Mouse (Mus musculus) cerebellum, postnatal 36 days (tissue): ENCODE results near the gene Atp5d.

ENCODE experiments used
- DNase-seq, 2 experiments: peaks; one replicate each; pipeline ENCODE4 v3.0.0; 2021 to 2022; ENCODE audit warnings: mixed read lengths in 2 of 2

Gene Atp5d

DNA sequence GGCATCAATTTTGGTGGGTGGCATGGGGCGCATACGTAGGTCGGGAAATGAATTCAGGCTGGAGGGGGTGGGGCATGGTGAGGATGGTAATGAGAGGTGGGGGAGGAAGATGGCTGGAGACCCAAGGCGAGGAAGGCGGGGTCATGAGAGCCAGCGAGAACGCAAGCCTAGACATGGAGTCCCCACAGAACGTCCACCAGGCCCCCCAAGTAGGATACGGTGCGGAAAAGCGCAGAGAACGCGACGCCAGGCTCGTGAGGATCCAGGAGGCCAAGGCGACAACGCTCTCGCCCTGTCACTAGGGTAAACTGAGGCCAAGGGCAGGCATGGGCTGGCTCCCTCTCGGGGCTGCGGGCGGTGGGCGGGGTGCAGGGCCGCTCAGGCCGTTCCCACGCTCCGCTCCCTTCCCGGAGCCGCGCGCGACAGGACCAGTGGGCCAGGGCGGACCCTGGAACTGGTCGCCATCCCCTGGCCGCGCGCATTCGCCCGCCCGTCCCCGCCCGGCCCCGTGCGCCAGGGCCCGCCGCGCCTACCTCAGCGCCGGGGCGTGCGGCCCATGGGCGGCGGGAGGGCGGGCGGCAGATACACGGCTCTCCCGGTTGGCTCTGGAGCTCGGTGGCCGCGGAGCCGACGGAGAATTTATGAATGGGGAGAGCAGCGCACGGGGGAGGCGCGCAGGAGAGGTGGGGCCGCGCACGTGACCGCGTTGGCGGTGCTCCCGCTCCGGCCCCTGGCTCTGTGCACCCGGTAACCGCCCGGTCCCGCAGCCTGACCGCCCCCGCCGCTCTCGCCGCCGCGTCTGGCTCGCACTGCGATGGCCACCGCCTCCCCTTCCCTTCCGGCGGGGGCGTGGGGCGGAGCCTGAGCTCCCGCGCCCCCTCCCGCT lies at the start of gene Atp5d:
Atp5d (plus strand) TSS at position 80 of the 886 bp plus-strand sequence.
- peak; percentile 75 to 80 for DNase-seq

DNA sequence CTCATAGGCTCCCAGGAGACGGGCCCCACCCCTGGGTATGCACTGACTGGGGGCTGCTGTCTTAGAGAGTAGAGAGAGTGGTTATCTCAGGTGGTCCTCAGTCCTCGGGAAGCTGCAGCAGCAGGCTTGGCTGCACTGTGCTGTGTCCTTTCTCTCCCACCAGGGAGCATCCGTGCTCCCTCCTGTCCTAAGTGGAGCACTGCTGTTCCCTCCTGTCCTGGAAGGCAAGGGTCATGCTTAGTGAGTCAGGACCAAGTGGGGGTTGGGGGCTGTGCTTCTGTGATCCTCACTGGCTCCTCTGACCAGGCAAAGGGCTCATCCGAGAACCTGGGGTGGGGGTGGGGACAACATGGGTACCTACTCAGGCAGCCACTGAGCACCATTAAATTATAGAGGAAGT lies 49.3 kb upstream of the Atp5d start:
- DNase-seq, result no peak

DNA sequence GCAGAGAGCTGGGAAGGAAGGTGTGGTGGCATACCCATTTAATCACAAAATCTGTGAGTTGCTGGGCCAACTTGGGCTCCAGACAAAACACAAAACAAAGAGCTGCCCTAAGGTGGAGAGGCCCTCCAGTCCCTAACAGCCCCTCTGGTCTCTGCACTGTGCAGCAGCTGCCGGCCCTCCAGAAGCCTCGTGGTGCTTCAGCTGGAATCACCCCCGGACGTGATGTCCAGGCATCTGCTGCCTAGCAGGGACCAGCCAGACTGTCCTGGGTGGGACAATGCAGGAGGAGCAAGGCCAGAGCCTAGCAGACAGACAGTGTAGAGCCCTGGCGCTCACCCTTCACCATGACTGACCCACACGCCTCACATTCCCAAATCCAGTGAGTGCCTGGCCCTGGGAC lies 46.9 kb upstream of the Atp5d start:
- no peak for DNase-seq

DNA sequence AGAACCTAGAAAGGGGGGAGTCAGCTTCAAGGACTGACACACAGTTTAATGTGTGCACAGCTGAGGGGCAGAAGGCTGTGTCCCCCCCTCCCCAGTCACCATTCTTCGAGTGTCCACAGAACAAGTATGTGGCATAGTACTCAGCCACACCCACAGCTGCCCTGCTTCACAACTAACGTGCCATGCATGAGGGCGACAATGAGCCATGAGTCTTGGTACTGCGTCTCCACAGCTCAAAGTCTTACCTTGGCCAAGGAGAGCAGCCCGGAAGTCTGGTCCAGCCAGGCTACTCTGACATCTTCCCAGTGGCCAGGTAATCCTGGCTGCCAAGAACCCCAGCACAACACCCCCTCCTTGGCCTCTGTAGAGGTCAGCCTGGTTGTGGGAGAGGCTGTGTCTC lies 45.7 kb upstream of the Atp5d start:
- no peak for DNase-seq

DNA sequence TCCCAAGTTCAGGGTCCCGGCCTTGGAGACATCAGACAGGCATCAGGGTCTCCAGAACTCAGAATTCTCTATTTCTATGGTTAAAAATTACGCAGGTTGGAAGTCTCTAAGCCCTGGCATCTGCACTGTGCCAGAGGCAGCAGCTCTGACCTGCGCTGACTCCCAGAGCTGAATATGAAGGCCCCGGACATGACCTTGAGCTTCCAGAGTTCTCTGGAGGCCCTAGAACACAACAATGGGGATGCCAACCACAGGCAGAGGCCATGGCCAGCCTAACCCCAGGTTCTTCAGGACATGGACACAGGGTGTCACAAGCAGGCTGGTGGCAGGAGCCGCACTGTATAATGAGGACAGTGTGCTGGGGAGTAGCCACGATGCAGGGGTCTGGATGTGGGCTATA lies 44.3 kb upstream of the Atp5d start:
- no peak for DNase-seq

DNA sequence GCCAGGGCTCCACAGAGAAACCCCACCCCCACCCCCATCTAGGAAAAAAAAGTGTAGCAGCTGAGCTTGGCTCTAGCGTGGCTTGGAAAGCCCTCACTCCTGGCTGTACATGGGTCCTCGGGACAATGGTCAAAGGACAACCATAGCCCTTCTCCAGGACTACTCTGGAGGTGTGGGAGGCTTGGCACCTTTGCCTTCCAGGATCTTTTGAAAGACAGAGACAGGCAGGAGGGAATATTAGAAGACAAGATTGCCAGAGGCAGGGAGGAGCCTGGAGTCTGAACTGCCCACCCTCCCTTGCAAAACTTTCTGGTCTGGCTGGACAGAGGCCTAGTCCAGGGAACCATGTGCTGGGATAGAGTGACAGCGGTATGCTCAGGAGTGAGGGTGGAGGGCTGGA lies 43.7 kb upstream of the Atp5d start:
- no peak for DNase-seq

DNA sequence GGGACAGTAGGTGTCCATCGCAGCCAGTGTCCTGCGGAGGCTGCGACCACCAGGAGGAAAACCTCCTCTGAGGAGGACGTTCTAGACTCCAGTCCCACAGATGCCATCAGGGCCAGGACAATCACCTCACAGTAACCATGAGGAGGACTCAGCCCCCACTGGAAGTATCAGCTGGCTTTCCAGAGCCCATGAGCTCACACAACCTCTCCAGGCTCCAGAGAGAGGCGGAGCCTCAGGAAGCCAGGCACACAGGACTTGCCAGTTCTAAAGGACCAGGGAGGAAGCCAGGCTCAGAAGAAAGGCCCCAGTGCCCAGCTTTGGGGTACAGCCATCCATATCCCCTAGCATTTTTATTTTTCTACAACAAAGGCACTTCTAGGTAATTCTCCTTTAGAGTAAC lies 42.9 kb upstream of the Atp5d start:
- no peak for DNase-seq

DNA sequence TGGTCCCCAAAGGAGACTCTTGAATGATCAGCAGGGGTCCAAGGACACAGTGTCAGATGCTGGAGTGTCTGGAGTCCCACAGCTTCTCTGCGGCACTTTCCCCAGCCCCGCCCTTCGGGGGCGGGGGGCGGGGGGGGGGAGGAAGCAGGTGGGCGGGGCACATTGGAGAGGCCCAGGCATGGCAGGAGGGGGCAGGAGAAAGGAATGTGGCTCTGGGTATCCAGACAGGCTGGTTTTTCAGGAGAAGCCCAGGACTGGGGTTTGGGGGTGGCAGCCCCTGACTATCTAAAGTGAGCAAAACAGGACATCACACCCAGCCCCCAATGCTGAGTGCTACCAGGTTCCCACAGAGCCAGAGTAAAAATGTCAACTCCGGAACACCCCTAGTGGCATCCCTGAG lies 41.2 kb upstream of the Atp5d start:
- DNase-seq, result no peak

DNA sequence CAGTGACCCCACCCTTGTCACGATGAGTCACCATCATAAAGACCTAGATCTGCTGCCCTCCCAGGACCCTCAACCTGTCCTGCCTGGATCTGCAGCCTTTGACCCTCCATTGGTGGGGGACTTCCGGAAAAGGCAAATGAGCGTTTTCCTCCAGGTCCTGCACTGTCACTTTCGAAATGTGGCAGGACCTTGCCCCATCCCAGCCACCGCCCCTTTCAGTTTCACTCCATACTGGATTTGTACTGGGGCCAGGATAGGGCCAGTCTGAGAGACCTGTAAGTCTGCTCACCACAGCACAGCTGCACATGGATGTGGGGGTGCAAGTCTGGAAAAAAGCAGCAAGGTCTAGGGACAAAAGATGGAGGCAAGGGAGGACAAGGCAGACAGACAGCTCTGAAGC lies 39.8 kb upstream of the Atp5d start:
- no peak for DNase-seq

DNA sequence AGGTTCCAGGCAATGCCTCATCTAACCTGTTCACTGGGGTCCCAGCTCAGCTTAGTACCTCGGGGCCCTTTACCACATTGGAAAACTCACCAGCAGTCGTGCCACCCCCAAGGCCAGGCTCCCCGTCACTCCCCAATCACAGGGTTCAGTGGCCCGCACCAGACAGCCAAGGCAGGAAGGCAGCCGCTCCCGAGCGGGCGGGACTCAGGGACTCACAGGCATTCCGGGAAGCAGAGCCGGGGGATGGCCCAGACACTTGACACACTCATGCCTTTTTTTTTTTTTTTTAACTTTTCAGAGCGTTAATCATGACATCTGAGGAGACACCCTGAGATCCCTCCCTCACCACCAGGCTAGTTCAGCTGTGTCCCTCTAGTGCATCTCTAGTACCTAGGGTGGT lies 37.5 kb upstream of the Atp5d start:
- no peak for DNase-seq

DNA sequence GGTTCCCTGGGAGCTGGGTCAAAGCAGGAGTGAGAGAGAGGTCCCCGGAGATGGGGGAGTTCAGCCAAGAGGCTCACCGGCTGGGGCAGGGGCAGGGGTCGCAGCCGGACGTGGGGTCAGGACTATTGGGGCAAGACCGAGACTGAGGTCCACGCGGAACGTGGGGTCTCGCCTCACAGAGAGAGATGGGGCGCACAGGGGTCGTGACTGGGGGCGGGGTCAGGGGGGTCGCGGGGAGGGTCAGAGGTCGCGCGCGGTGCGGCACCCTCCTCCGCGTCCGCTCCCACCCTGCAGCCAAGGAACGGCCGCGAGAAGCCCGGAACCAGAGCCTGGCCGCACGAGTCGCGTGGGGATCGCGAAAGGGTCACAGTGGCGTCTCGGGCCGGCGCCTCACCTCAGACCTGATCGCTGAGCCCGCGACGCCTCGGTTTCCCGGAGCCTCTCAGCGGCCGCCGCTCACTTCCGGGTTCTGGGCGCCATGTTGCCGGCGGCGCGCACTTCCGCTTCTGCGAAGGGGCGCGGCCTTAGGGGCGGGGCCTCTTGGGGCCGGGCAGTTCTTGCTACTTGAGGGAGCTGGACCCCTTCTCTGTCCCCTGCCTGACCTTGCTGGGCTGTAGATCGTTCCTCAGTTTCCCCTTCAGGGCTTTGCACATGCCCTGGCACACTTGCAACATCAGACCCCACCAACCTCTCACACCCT lies 36.1 kb upstream of the Atp5d start:
- DNase-seq, result peak; percentile 78 to 85

DNA sequence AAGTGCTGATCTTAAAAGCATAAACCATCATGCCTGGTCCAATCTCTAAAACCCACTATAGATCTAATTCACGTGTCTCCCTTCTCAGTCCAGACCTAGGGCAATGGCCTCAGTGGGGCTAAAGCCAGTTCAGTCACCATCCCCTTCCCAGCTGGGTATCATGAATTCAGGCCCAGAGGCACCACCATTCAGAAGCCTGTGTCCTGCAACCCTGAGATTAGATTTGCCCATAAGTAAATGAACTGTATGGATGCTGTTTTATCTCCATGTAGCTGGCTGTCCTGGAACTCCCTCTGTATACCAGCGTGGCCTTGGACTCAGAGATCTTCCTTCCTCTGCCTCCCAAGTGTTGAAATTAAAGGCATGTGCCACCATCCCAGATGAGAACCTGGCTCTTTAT lies 35.4 kb upstream of the Atp5d start:
- no peak for DNase-seq

DNA sequence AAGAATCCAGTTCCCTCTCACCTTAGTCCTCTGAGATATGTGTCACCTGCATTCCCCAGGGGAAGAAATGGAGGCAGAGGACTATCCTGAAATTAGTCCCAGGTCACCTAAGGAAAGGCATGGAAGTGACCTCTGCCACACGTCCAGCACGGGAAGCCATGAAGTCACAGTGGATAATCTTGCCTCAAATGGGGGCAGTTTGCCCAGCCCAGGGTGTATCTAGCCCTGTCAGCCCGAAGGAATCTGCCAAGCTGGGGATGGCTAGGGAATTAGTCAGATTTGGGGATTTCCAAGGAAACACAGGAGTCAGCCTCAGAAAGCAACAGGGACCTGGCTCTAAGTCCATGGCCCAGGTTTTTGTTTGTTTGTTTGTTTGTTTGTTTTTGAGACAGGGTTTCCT lies 34.3 kb upstream of the Atp5d start:
- no peak for DNase-seq

DNA sequence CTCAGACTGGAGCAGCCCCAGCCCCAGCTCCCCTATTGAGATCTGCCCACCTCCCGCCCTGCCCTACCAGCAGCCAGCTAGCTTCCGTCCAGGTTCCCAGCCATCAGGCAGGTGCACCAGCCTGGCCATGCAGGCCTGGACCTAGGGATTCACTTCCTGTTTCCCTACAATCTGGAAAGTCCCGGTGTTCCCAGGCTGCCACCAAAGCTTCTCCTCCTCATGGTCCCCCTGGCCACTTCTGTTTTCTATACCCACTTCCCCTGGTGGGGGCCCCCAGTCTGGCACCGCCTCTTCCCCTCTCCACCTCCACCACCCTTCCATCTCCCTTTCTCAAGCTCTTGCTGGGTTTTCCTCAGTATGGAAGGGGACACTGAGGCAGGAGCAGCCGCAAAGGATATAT lies 33.0 kb upstream of the Atp5d start, which contains the start of gene Sbno2:
Sbno2 (minus strand) TSS at position 112 of the 400 bp plus-strand sequence.
- DNase-seq, result no peak

DNA sequence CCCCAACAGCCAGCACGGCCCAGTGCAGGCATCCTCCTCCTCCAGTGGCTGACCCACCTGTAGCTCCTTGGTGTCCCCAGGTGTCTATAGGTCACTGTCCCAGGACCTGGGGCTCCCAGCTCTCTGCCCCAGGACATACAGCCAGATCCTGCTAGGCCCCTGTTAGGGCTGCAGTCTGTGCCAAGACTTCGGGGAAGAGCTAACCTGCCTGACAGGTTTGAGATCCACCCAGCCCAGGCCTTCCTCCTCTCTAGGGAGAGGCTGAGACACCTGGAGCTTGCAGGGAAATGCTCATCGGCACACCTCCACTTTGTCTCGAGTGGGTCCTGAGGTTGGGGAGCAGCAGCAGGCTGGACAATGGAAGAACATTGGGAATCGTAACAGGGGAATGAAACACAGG lies 32.5 kb upstream of the Atp5d start:
- DNase-seq, result no peak

DNA sequence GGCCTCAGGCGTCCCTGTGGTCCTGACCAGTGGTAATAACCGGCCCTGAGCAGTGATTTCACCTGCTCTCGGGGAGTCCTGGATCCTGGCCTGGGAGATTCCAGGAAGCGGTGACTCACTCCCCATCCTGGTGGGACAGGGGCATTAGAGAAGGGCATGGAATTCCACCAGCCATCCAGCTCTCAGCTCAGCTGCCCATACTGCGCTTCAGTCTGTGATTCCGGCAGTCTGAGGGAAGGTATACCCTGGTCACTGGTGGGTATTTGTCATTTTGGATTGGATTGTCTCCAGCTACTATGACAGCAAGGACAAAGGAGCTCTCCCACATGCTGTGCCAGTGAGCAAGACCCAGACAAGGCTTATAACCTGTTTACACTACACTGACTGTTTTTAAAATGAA lies 30.8 kb upstream of the Atp5d start:
- no peak for DNase-seq

DNA sequence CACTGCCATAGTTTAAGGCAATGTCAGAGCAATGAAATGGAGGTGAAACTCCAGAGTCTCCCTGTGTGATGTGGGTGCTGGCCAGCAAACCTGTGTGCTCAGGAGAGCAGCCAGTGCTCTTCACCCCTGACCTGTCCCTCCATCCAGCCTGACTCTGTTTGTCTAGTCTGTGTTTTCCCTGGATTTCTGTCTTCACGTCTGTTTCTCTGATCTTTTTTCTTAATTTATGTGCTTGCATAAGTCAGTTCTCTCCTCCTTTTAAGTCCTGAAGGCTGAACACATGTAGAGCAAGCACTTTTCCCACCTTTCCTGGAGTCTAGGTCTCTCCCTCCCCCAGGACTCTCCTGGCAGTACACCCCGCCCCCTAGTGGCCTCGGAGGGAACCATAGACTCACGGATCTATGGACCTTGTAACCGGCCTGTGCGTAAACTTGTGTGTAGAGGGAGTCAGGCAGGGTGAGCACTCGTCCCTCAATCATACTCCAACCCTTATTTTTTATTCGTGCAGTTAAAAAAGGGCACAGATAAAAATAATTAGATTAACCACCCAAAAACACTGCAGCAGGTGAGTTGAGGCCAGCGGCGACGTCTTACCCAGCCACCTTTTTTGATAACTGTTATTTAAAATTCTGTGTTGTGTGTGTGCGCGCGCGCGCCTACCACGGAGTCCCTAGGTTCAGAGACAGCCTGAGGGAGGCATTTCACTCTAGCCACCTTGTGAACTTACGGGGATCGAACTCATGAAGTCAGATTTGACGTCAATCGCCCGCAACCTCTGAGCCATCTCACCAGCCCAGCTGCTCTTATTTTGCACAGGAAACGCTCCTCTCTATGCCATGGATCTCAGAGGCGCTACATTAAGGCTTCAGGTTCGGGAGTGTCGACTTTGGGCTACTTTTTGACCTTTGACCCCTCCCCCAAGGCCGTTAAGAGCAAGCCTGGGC lies 23.8 kb upstream of the Atp5d start:
- DNase-seq, result peak; percentile 93 to 94

DNA sequence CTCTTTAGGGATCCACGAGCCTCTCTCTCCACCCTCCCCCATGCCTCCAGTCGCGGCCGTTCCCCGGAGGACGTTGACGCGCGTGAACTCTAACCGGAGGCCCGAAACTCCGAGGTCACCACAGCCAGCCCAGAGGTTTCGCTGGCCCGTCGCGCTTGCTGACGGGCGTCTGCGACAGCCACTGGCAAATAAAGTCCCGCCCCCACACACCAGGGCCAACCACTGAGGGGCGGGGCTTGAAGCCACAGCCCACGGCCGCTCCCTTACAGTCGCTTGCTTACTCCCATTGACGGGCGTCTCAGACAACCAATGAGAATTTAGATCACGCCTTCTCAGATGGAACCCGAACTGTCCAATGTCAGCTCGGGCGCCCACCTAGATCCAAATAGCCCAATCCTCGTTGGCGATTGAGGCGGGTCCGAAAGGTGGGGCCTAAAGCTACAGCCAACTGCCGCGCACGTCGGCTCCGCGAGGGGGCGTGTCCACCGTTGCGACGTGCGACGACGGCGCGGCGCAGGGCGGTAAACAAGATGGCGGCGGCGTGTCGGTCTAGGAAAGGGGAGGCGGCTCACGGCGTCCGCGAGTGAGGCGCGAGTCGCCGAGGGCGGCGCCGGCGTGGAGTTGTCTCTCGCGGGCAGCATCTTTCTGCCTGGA lies 23.0 kb upstream of the Atp5d start, which contains the start of gene Stk11:
Stk11 (plus strand) TSS at position 514 of the 654 bp plus-strand sequence.
- peak; percentile 98 to 100 for DNase-seq

DNA sequence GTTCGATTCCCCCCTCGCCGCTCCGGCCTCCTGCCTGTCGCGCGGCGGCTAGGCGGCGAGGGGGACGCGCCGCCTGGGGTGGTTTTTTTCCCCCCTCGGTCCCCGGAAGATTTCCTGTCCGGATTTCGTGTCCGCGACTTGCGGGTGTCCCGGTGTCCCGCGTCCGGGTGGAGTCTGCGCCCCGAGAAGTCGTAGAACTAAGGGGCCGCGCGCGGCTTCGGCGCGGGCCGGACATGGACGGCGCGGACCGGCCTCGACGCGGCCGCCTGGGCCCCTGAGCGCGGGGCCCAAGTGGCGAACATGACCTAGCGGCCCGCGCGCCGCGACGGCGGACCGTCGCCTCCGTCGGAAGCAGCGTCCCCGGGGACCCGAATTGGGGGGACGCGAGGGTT lies 22.5 kb upstream of the Atp5d start:
- DNase-seq, result no peak

DNA sequence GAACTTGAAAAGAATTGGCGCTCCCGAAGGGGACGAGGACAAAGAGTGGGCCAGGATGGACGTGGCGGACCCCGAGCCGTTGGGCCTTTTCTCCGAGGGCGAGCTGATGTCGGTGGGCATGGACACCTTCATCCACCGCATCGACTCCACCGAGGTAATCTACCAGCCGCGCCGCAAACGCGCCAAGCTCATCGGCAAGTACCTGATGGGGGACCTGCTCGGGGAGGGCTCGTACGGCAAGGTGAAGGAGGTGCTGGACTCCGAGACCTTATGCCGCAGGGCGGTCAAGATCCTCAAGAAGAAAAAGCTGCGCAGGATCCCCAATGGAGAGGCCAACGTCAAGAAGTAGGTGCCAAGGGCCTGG lies 21.9 kb upstream of the Atp5d start:
- DNase-seq, result peak; percentile 34 to 35

DNA sequence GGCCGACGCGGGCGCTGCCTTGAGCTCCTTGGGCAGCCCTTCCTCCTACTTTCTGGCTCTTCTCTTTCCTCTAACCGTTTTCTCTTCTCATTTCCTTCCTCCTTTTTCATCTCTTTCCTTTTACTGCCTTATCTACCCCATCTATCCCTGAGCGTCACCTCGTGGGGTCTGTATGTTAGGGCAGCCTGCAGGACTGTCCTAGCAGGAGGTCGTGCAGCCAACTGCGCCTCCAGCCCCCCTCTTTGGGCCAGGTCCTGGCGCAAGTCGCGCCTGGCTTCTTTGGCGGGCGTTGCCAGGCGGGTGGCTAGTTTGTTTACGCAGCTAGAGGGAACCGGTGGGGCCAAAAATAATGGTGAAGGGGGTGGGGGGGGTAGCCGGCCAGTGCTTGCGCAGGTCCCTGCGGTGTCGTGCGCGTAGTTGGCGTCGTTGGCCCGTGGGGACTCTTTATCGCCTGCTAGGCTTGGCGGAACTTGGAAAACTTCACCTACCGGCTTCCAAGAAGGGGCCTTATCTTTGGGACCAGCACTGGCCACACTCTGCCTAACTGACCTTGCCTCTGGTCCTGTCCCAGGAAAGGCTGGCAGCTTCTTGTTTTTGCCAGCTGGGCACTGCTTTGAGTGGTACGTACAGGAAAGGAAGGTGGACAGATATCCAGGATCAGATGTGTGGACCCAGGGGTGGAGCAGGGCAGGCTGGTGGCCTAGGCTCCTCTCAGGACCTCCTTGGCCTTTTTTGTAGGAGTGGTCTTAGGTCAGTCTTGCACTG lies 21.3 kb upstream of the Atp5d start:
- DNase-seq, result peak; percentile 32 to 35

DNA sequence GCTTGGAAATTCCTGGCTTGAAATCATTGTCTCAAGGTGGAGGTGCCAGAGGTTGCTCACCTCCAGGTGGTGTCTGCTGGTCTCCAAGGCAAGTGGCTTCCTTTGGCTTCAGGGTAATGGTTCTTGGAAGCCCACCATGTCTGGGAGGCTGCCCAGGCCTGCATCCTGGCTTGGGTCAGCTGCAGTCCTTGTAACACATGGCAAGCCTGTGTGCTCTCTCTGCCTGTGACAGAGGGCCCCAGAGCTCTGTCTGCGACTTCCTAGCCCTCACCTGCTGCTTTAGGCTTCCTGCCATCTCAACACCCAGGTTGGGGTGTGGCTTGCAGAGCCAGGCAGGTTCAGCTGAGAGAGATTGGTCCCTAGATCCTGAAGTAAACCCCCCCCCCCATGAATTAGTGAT lies 20.7 kb upstream of the Atp5d start:
- peak; percentile 49 to 50 for DNase-seq
